Mouse (Mus musculus) MEL (cell line): ENCODE data around the gene Vdr. TPM values are rescaled to one million over a fixed set of nuclear protein-coding genes. Genes with fewer than 3 reads are reported as not detected.

Source experiments
- DNase-seq: peaks from one replicate; pipeline ENCODE4 v3.0.0; 2011; ENCODE audit warnings: low read depth, low spot score
- H3K27ac ChIP-seq: 2 replicates; pipeline ENCODE4 v1.5.1; 2012; ENCODE audit warnings: low read depth, mild to moderate bottlenecking, control low read depth, low read length, moderate library complexity; ENCODE audit not compliant: control insufficient read depth
- H3K27me3 ChIP-seq, 2 experiments: fragments of 150-350 bp in 1 of 2; sonication (generic) in 1 of 2; 2 replicates each; pipeline ENCODE4 v1.6.1; 2012; ENCODE audit warnings: low read length in 2 of 2, mild to moderate bottlenecking in 2 of 2, improper control_type of control experiment in 1 of 2, moderate library complexity in 1 of 2; ENCODE audit not compliant: insufficient read depth in 2 of 2, control insufficient read depth in 1 of 2
- H3K36me3 ChIP-seq, 2 experiments: 2 replicates each; pipeline ENCODE4 v1.6.1; 2012 to 2014; ENCODE audit warnings: low read length in 2 of 2, improper control_type of control experiment in 1 of 2, inconsistent platforms in 1 of 2, mild to moderate bottlenecking in 1 of 2; ENCODE audit not compliant: insufficient read depth in 2 of 2, control insufficient read depth in 1 of 2
- H3K4me1 ChIP-seq, 2 experiments: fragments of 150-350 bp in 1 of 2; sonication (generic) in 1 of 2; 2 replicates each; pipeline ENCODE4 v1.6.1; 2012; ENCODE audit warnings: low read length in 2 of 2, improper control_type of control experiment in 1 of 2, mild to moderate bottlenecking in 1 of 2; ENCODE audit not compliant: insufficient read depth in 2 of 2, control insufficient read depth in 1 of 2
- H3K4me3 ChIP-seq, 2 experiments: fragments of 150-350 bp in 1 of 2; sonication (generic) in 1 of 2; 2 replicates each; pipeline ENCODE4 v1.5.1; 2012; ENCODE audit warnings: low read depth in 2 of 2, low read length in 2 of 2, mild to moderate bottlenecking in 2 of 2, moderate library complexity in 2 of 2, control low read depth in 1 of 2, improper control_type of control experiment in 1 of 2; ENCODE audit not compliant: control insufficient read depth in 1 of 2, insufficient read depth in 1 of 2
- H3K79me2 ChIP-seq: 2 replicates; pipeline ENCODE4 v1.6.1; 2012; ENCODE audit warnings: mild to moderate bottlenecking, low read length, moderate library complexity; ENCODE audit not compliant: control insufficient read depth, poor library complexity, insufficient read depth
- H3K9ac ChIP-seq: 2 replicates; pipeline ENCODE4 v1.6.1; 2012; ENCODE audit warnings: low read depth, mild to moderate bottlenecking, control low read depth, low read length, moderate library complexity; ENCODE audit not compliant: control insufficient read depth, poor library complexity, severe bottlenecking
- H3K9me3 ChIP-seq: fragments of 150-350 bp; sonication (generic); replicated peaks from 2 replicates; pipeline ENCODE4 v1.6.1; 2012; ENCODE audit warnings: mild to moderate bottlenecking, low read length, improper control_type of control experiment, moderate library complexity; ENCODE audit not compliant: insufficient read depth
- CHD1 ChIP-seq: IDR thresholded peaks from 2 replicates; pipeline ENCODE4 v1.6.1; 2012; ENCODE audit warnings: low read depth, mild to moderate bottlenecking, inconsistent platforms, low read length, improper control_type of control experiment
- ELF1 ChIP-seq: IDR thresholded peaks from 2 replicates; pipeline ENCODE4 v1.6.1; 2014; ENCODE audit warnings: low read depth, mild to moderate bottlenecking, inconsistent platforms, low read length, improper control_type of control experiment, moderate library complexity
- EP300 ChIP-seq, 2 experiments: IDR thresholded peaks; 2 replicates each; pipeline ENCODE4 v1.6.1; 2011; ENCODE audit warnings: improper control_type of control experiment in 2 of 2, low read length in 2 of 2, low read depth in 1 of 2, mild to moderate bottlenecking in 1 of 2
- ETS1 ChIP-seq: IDR thresholded peaks from 2 replicates; pipeline ENCODE4 v1.6.1; 2012; ENCODE audit warnings: low read depth, mild to moderate bottlenecking, inconsistent platforms, low read length, improper control_type of control experiment, moderate library complexity
- JUND ChIP-seq: IDR thresholded peaks from 2 replicates; pipeline ENCODE4 v1.6.1; 2011; ENCODE audit warnings: low read depth, mild to moderate bottlenecking, improper control_type of control experiment, low read length
- KAT2A ChIP-seq: conservative IDR thresholded peaks from 2 replicates; pipeline ENCODE4 v1.6.1; 2012; ENCODE audit warnings: low read depth, low read length, improper control_type of control experiment, inconsistent platforms
- MAX ChIP-seq: IDR thresholded peaks from 2 replicates; pipeline ENCODE4 v1.6.1; 2011; ENCODE audit warnings: low read length, improper control_type of control experiment
- MXI1 ChIP-seq: IDR thresholded peaks from 2 replicates; pipeline ENCODE4 v1.6.1; 2011; ENCODE audit warnings: mild to moderate bottlenecking, low read depth, low read length, improper control_type of control experiment
- MYC ChIP-seq: IDR thresholded peaks from 2 replicates; pipeline ENCODE4 v1.6.1; 2011; ENCODE audit warnings: low read depth, mild to moderate bottlenecking, low read length, improper control_type of control experiment, moderate library complexity
- POLR2A ChIP-seq, 2 experiments: IDR thresholded peaks; 2 replicates each; pipeline ENCODE4 v1.6.1; 2011 to 2012; ENCODE audit warnings: low read length in 2 of 2, mild to moderate bottlenecking in 2 of 2, control low read depth in 1 of 2, improper control_type of control experiment in 1 of 2, low read depth in 1 of 2, moderate library complexity in 1 of 2; ENCODE audit not compliant: control insufficient read depth in 1 of 2, insufficient read depth in 1 of 2, poor library complexity in 1 of 2
- POLR2AphosphoS2 ChIP-seq: IDR thresholded peaks from 2 replicates; pipeline ENCODE4 v1.6.1; 2011; ENCODE audit warnings: low read length, improper control_type of control experiment
- RAD21 ChIP-seq: IDR thresholded peaks from 2 replicates; pipeline ENCODE4 v1.6.1; 2011; ENCODE audit warnings: mild to moderate bottlenecking, low read depth, low read length, improper control_type of control experiment
- RCOR1 ChIP-seq: IDR thresholded peaks from 2 replicates; pipeline ENCODE4 v1.6.1; 2012; ENCODE audit warnings: low read depth, mild to moderate bottlenecking, inconsistent platforms, low read length, improper control_type of control experiment
- SIN3A ChIP-seq: IDR thresholded peaks from 2 replicates; pipeline ENCODE4 v1.6.1; 2012; ENCODE audit warnings: low read length, improper control_type of control experiment, inconsistent platforms
- SMC3 ChIP-seq: IDR thresholded peaks from 2 replicates; pipeline ENCODE4 v1.6.1; 2011; ENCODE audit warnings: low read depth, low read length, improper control_type of control experiment
- TAL1 ChIP-seq: IDR thresholded peaks from 2 replicates; pipeline ENCODE4 v1.6.1; 2012; ENCODE audit warnings: mild to moderate bottlenecking, inconsistent platforms, low read length, moderate library complexity, mixed read lengths
- TCF12 ChIP-seq: IDR thresholded peaks from 2 replicates; pipeline ENCODE4 v1.6.1; 2014; ENCODE audit warnings: low read depth, mild to moderate bottlenecking, inconsistent platforms, low read length, improper control_type of control experiment, moderate library complexity
- USF1 ChIP-seq: IDR thresholded peaks from 2 replicates; pipeline ENCODE4 v1.6.1; 2014; ENCODE audit warnings: low read depth, mild to moderate bottlenecking, inconsistent platforms, low read length, improper control_type of control experiment, moderate library complexity
- USF2 ChIP-seq, 2 experiments: IDR thresholded peaks; 2 replicates each; pipeline ENCODE4 v1.6.1; 2011 to 2012; ENCODE audit warnings: improper control_type of control experiment in 2 of 2, low read length in 2 of 2, borderline replicate concordance in 1 of 2, inconsistent platforms in 1 of 2, low read depth in 1 of 2, mild to moderate bottlenecking in 1 of 2; ENCODE audit not compliant: insufficient read depth in 1 of 2
- ZC3H11A ChIP-seq: IDR thresholded peaks from 2 replicates; pipeline ENCODE4 v1.6.1; 2012; ENCODE audit warnings: low read depth, mild to moderate bottlenecking, inconsistent platforms, low read length, improper control_type of control experiment
- ZMIZ1 ChIP-seq: IDR thresholded peaks from 2 replicates; pipeline ENCODE4 v1.6.1; 2012; ENCODE audit warnings: low read depth, mild to moderate bottlenecking, inconsistent platforms, low read length, improper control_type of control experiment, moderate library complexity
- polyA plus RNA-seq, 2 experiments: library from polyadenylated mRNA; stranded (reverse) in 1 of 2; unstranded in 1 of 2; fragments of >175 nt in 1 of 2; fragments of >200 nt in 1 of 2; gene quantifications; 2 replicates each; pipeline versions ENCODE4 v1.2.1 to v1.2.4; 2012; ENCODE audit warnings: low replicate concordance in 2 of 2, low read depth in 1 of 2; ENCODE audit not compliant: insufficient read length in 2 of 2, insufficient read depth in 1 of 2, missing spikeins in 1 of 2
- total RNA-seq: library from RNA; depleted of rRNA; stranded (reverse); fragments of 300-350 nt; gene quantifications from 2 replicates; pipeline ENCODE4 v1.2.3, GENCODE M21; 2012

The Vdr gene
- total and polyA plus RNA-seq, 3 experiments = 0.54 to 1.9 TPM; not detected in 1

- Histone ChIP-seq H3K4me1 (peaks cover 46 to 83% of the 10 kb centered on the region in 2 experiments), H3K9me3 (no peaks in the 10 kb centered on the region), H3K36me3 (peaks cover 26 to 70% of the 10 kb centered on the region in 2 experiments), H3K27ac (peak overlapping the region; percentile 28; the same call in 1 of the 2 replicates), H3K79me2 (peaks cover 98% of the 10 kb centered on the region), H3K27me3 (no peaks in the 10 kb centered on the region), H3K9ac (no peak overlapping the region), H3K4me3 (no peak overlapping the region)
- no peak for TF ChIP-seq ZC3H11A
- no peak for DNase-seq
These were observed 73.6 kb downstream of the Vdr start for GRCm38 (mm10) chr15:97836894-97837247.

GRCm38 (mm10) chr15:97836153-97836893, 74.1 kb downstream of the Vdr start:
- Histone ChIP-seq H3K36me3 (peaks cover 26 to 64% of the 10 kb centered on the region in 2 experiments), H3K9ac (no peak overlapping the region), H3K9me3 (no peaks in the 10 kb centered on the region), H3K27me3 (no peaks in the 10 kb centered on the region), H3K4me1 (peaks cover 46 to 77% of the 10 kb centered on the region in 2 experiments), H3K79me2 (peaks cover 97% of the 10 kb centered on the region), H3K4me3 (no peak overlapping the region), H3K27ac (no peak overlapping the region; the same call in 1 of the 2 replicates)
- DNase-seq = no peak
- TF ChIP-seq MAX (no peak), POLR2A (IDR thresholded peaks at IDR 0.05; ENCODE audit: control insufficient read depth in 1 of 2, insufficient read depth in 1 of 2, low read depth in 1 of 2, low read length in 2 of 2, poor library complexity in 1 of 2) (peak in 1 of 2 experiments; percentile 28; a peak in 1 of 4 replicates)

GRCm38 (mm10) chr15:97832764-97833479, 77.5 kb downstream of the Vdr start:
- no peaks in the 10 kb centered on the region for H3K9me3 ChIP-seq
- no peaks in the 10 kb centered on the region for H3K27me3 ChIP-seq
- peak; percentile 69 for DNase-seq
- peak overlapping the region; percentile 82; the same call in 1 of the 2 replicates for H3K9ac ChIP-seq
- H3K36me3 ChIP-seq = peaks cover 34 to 58% of the 10 kb centered on the region in 2 experiments
- TF ChIP-seq EP300 (IDR thresholded peaks at IDR 0.05; ENCODE audit: low read depth in 1 of 2, low read length in 2 of 2) (no peak), MXI1 (no peak), ELF1 (0 out of 2 replicates have a peak, but pooled peaks have one; percentile 7), SIN3A (no peak; the same call in 1 of the 2 replicates), ETS1 (no peak), MYC (0 out of 2 replicates have a peak, but pooled peaks have one; percentile 19), JUND (no peak), ZMIZ1 (0 out of 2 replicates have a peak, but pooled peaks have one; percentile 57), USF1 (no peak), ZC3H11A (no peak), SMC3 (no peak), KAT2A (no peak), MAX (no peak), RCOR1 (peak; percentile 60), TCF12 (no peak), TAL1 (no peak), POLR2AphosphoS2 (0 out of 2 replicates have a peak, but pooled peaks have one; percentile 43), CHD1 (no peak), RAD21 (no peak), USF2 (IDR thresholded peaks at IDR 0.05; ENCODE audit: borderline replicate concordance in 1 of 2, insufficient read depth in 1 of 2, low read depth in 1 of 2, low read length in 2 of 2) (no peak)
- TF ChIP-seq, all 39 proteins: peak for 5
- Histone ChIP-seq H3K27ac (peak overlapping the region; percentile 72), H3K4me3 (no peak overlapping the region; a peak in 1 of 4 replicates), H3K79me2 (peaks cover 98% of the 10 kb centered on the region), H3K4me1 (peaks cover 37 to 69% of the 10 kb centered on the region in 2 experiments)
